ENCODE assay signal across 25 mouse cellular contexts in the genomic region with DNA sequence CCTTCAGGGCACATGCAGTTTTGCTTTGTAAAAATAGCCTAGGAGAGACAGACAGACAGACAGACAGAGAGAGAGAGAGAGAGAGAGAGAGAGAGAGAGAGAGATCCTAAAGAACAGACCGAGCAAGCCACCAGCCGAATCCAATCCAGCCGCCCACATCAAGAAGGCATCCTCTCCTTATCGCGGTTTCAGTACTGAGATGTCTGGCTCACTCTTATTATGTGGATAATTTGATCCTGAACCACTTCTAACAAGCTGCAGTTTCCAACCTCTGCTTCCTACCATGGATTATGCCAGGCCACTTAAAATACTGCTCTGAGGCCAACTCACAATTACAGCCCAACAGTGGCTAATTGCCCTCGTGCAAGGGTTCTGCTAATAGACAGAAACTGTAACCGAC.
A peak's percentile ranks its signal among the peaks of the same experiment; 100 is the strongest.
DNase-seq lines count a peak whose midpoint lies in the region; ATAC-seq and TF ChIP-seq lines count a peak whose summit lies in the region.
"Had no signal": no experiment of that assay in that cellular context is flagged by ENCODE, and none has a peak within 500 bp of the region (broad histone marks: within the 10 kb centered on the region; RNA-seq: fewer than 3 reads in every experiment).

No protein-coding gene starts in this region.

- H3K4me3 ChIP-seq in embryonic facial prominence, embryonic 14.5 days (ENCODE audit: low read depth, low read length), result no peak overlapping the region
- H3K4me3 ChIP-seq in embryonic facial prominence, embryonic 10.5 days, result no peak overlapping the region
- H3K4me3 ChIP-seq in myocyte, result no peak overlapping the region
- H3K4me3 ChIP-seq: embryonic facial prominence, embryonic 13.5 days had no signal

- no peaks in the 10 kb centered on the region for H3K79me2 ChIP-seq in myocyte (ENCODE audit: control insufficient read depth, insufficient read depth)

- no peak overlapping the region for H3ac ChIP-seq in myocyte (ENCODE audit: control insufficient read depth, insufficient read length)

- H3K9ac ChIP-seq in embryonic facial prominence, embryonic 14.5 days (ENCODE audit: low read depth, low read length), result no peak overlapping the region
- H3K9ac ChIP-seq: embryonic facial prominence, embryonic 13.5 days; forebrain, postnatal 0 days had no signal

- no peak for TF ChIP-seq POLR2A in myocyte (IDR thresholded peaks at IDR 0.05; ENCODE audit: insufficient read length, low read depth)

- peak; percentile 20 for DNase-seq in embryonic facial prominence, embryonic 14.5 days (ENCODE audit: low spot score)
- DNase-seq in embryonic facial prominence, embryonic 10.5 days (ENCODE audit: low spot score), result no peak
- no peak for DNase-seq in frontal cortex, postnatal 10 days (ENCODE audit: low spot score in 2 of 2)
- DNase-seq in MN1 (ENCODE audit: low spot score), result peak; percentile 59
- no peak for DNase-seq in adrenal gland, postnatal 10 days
- DNase-seq in spleen, postnatal 10 days (ENCODE audit: low spot score in 2 of 2), result no peak
- DNase-seq: adrenal gland, adult 2 months; adrenal gland, postnatal 14 days; adrenal gland, postnatal 36 days; B cell, adult 2 months; cerebellum, adult 11 months; cerebellum, adult 18-20 months; cerebellum, adult 8-10 months; cerebellum, adult 9-11 months; cerebellum, postnatal 14 days; cerebellum, postnatal 36 days; embryo, embryonic 11 days; forebrain, postnatal 0 days had no signal

- no peak overlapping the region for H3K27ac ChIP-seq in embryonic facial prominence, embryonic 14.5 days (replicated peaks; ENCODE audit: low read depth, low read length)
- H3K27ac ChIP-seq in embryonic facial prominence, embryonic 10.5 days (replicated peaks), result no peak overlapping the region
- H3K27ac ChIP-seq: embryonic facial prominence, embryonic 13.5 days had no signal

- H3K27me3 ChIP-seq in embryonic facial prominence, embryonic 14.5 days (replicated peaks; ENCODE audit: control insufficient read depth, insufficient read depth, low read length), result no peaks in the 10 kb centered on the region
- no peaks in the 10 kb centered on the region for H3K27me3 ChIP-seq in embryonic facial prominence, embryonic 10.5 days (replicated peaks; ENCODE audit: low read depth, poor library complexity, severe bottlenecking)
- no peaks in the 10 kb centered on the region for H3K27me3 ChIP-seq in myocyte (ENCODE audit: control insufficient read depth, insufficient read depth, insufficient read length)
- H3K27me3 ChIP-seq: CH12.LX; embryonic facial prominence, embryonic 13.5 days had no signal

- H3K4me1 ChIP-seq in embryonic facial prominence, embryonic 14.5 days (ENCODE audit: control insufficient read depth, insufficient read depth, low read length), result no peaks in the 10 kb centered on the region
- H3K4me1 ChIP-seq in embryonic facial prominence, embryonic 10.5 days, result peaks cover 6% of the 10 kb centered on the region; the same call in 1 of the 2 replicates

- H3K36me3 ChIP-seq in embryonic facial prominence, embryonic 14.5 days (ENCODE audit: control insufficient read depth, insufficient read depth, low read length), result no peaks in the 10 kb centered on the region
- H3K36me3 ChIP-seq in embryonic facial prominence, embryonic 10.5 days (replicated peaks), result no peaks in the 10 kb centered on the region
- no peaks in the 10 kb centered on the region for H3K36me3 ChIP-seq in myocyte (ENCODE audit: control insufficient read depth, insufficient read depth)
- H3K36me3 ChIP-seq: embryonic facial prominence, embryonic 13.5 days; G1E had no signal

- H3K4me2 ChIP-seq in embryonic facial prominence, embryonic 14.5 days (ENCODE audit: low read depth, low read length), result no peak overlapping the region
- H3K4me2 ChIP-seq in myocyte (ENCODE audit: low read depth), result peak overlapping the region; percentile 31
- H3K4me2 ChIP-seq: embryonic facial prominence, embryonic 13.5 days had no signal

- 69% methylated on average over 7 of the region's 7 CpGs for WGBS in embryonic facial prominence, embryonic 14.5 days
- WGBS in embryonic facial prominence, embryonic 10.5 days, result 87% methylated on average over 7 of the region's 7 CpGs

- H3K9me3 ChIP-seq in embryonic facial prominence, embryonic 14.5 days (ENCODE audit: control insufficient read depth, low read length), result no peaks in the 10 kb centered on the region
- H3K9me3 ChIP-seq in embryonic facial prominence, embryonic 10.5 days, result no peaks in the 10 kb centered on the region
- H3K9me3 ChIP-seq: embryonic facial prominence, embryonic 13.5 days; G1E had no signal

- no peak for ATAC-seq in embryonic facial prominence, embryonic 14.5 days (ENCODE audit: low read depth)
- peak; percentile 79 for ATAC-seq in frontal cortex, adult (ENCODE audit: low TSS enrichment)
- ATAC-seq: CD4-positive, CD25-positive, alpha-beta regulatory T cell, adult 4 months; forebrain, embryonic 14.5 days; forebrain, postnatal 0 days had no signal

TF ChIP-seq in myocyte, 11 proteins besides CTCF, POLR2A, EP300 and RAD21:
- peak in 1 of 3 experiments; percentile 1 for TF ChIP-seq MYOD1 (IDR thresholded peaks at IDR 0.05; ENCODE audit: control insufficient read depth in 1 of 3, insufficient read length in 2 of 3, low read depth in 2 of 3)
- no peak for TF ChIP-seq CEBPB (IDR thresholded peaks at IDR 0.05; ENCODE audit: insufficient read depth, poor library complexity, severe bottlenecking)

Comparison
In these comparisons a context has a peak if more than half of its experiments do, and no peak if none do; other contexts are left out.
1. DNase-seq: peak in embryonic facial prominence, embryonic 14.5 days (single experiment) and MN1 (single experiment); none in embryonic facial prominence, embryonic 10.5 days (single experiment), frontal cortex, postnatal 10 days (0 of 2), adrenal gland, postnatal 10 days (single experiment) and spleen, postnatal 10 days (0 of 2).